Comparison of ENCODE assay signal across 23 mouse cellular contexts in genomic region chr2:75149036-75149435, GRCm38 (mm10).
A peak's percentile ranks its signal among the peaks of the same experiment; 100 is the strongest.
DNase-seq lines count a peak whose midpoint lies in the region; ATAC-seq and TF ChIP-seq lines count a peak whose summit lies in the region.
"Had no signal": no experiment of that assay in that cellular context is flagged by ENCODE, and none has a peak within 500 bp of the region (broad histone marks: within the 10 kb centered on the region; RNA-seq: fewer than 3 reads in every experiment).

No protein-coding gene starts in this region.

- H3K4me2 ChIP-seq in heart, embryonic 12.5 days, result no peak overlapping the region
- no peak overlapping the region for H3K4me2 ChIP-seq in midbrain, embryonic 11.5 days
- H3K4me2 ChIP-seq in midbrain, postnatal 0 days (ENCODE audit: low read depth, low read length, poor library complexity, severe bottlenecking), result no peak overlapping the region

- no peak overlapping the region for H3K27ac ChIP-seq in heart, embryonic 12.5 days (ENCODE audit: poor library complexity, severe bottlenecking)
- H3K27ac ChIP-seq in midbrain, embryonic 11.5 days (ENCODE audit: low read depth, low read length), result no peak overlapping the region
- H3K27ac ChIP-seq in midbrain, postnatal 0 days (ENCODE audit: low read depth, low read length), result no peak overlapping the region
- H3K27ac ChIP-seq in limb, embryonic 10.5 days, result peak overlapping the region; percentile 76

- peak; percentile 55 for DNase-seq in heart, adult 11 months
- DNase-seq in midbrain, embryonic 11.5 days (ENCODE audit: low spot score, missing footprints), result peak; percentile 76
- no peak for DNase-seq in midbrain, postnatal 0 days (ENCODE audit: low spot score)
- DNase-seq in adipocyte (ENCODE audit: low spot score), result peak; percentile 59
- peak; percentile 34 for DNase-seq in limb, embryonic 10.5 days (ENCODE audit: low spot score)
- DNase-seq in urinary bladder, adult 18-20 months (ENCODE audit: low spot score in 2 of 2), result no peak
- DNase-seq in ovary, adult 18-20 months (ENCODE audit: low spot score), result no peak
- DNase-seq: adrenal gland, adult 2 months; adrenal gland, adult 8-10 months; adrenal gland, postnatal 10 days; adrenal gland, postnatal 14 days; adrenal gland, postnatal 25 days; adrenal gland, postnatal 36 days; B cell, adult 2 months; cerebellum, adult 11 months; cerebellum, adult 11-12 months; cerebellum, adult 18-20 months had no signal

- no peaks in the 10 kb centered on the region for H3K36me3 ChIP-seq in heart, embryonic 12.5 days
- H3K36me3 ChIP-seq in midbrain, embryonic 11.5 days (ENCODE audit: control insufficient read depth, insufficient read depth, low read length), result no peaks in the 10 kb centered on the region
- H3K36me3 ChIP-seq in midbrain, postnatal 0 days (ENCODE audit: insufficient read depth, low read length), result no peaks in the 10 kb centered on the region
- no peaks in the 10 kb centered on the region for H3K36me3 ChIP-seq in limb, embryonic 10.5 days
- H3K36me3 ChIP-seq: G1E had no signal

- H3K4me3 ChIP-seq in heart, embryonic 12.5 days, result no peak overlapping the region
- no peak overlapping the region for H3K4me3 ChIP-seq in midbrain, embryonic 11.5 days (ENCODE audit: low read depth, low read length)
- no peak overlapping the region for H3K4me3 ChIP-seq in midbrain, postnatal 0 days (ENCODE audit: low read depth, low read length)
- H3K4me3 ChIP-seq in limb, embryonic 10.5 days, result no peak overlapping the region

- H3K4me1 ChIP-seq in heart, embryonic 12.5 days (replicated peaks), result peaks cover 3% of the 10 kb centered on the region
- no peaks in the 10 kb centered on the region for H3K4me1 ChIP-seq in midbrain, embryonic 11.5 days (ENCODE audit: control insufficient read depth, insufficient read depth, low read length)
- no peaks in the 10 kb centered on the region for H3K4me1 ChIP-seq in midbrain, postnatal 0 days (ENCODE audit: insufficient read depth, low read length)
- H3K4me1 ChIP-seq in limb, embryonic 10.5 days, result peaks cover 79% of the 10 kb centered on the region

- H3K9ac ChIP-seq in heart, embryonic 12.5 days, result no peak overlapping the region
- no peak overlapping the region for H3K9ac ChIP-seq in midbrain, embryonic 11.5 days (ENCODE audit: low read length)
- no peak overlapping the region for H3K9ac ChIP-seq in midbrain, postnatal 0 days (replicated peaks; ENCODE audit: low read length, poor library complexity, severe bottlenecking)

- ATAC-seq in heart, embryonic 12.5 days (ENCODE audit: insufficient number of reproducible peaks, low FRiP score), result no peak
- no peak for ATAC-seq in midbrain, embryonic 11.5 days (ENCODE audit: low FRiP score)
- ATAC-seq in midbrain, postnatal 0 days (ENCODE audit: low FRiP score), result no peak
- ATAC-seq: activated CD4-positive, CD25-positive, alpha-beta regulatory T cell, adult 4 months; CD4-positive, CD25-positive, alpha-beta regulatory T cell, adult 4 months; Patski had no signal

- H3K27me3 ChIP-seq in heart, embryonic 12.5 days (replicated peaks), result peaks cover 29% of the 10 kb centered on the region
- no peaks in the 10 kb centered on the region for H3K27me3 ChIP-seq in midbrain, embryonic 11.5 days (ENCODE audit: control insufficient read depth, insufficient read depth, low read length)
- H3K27me3 ChIP-seq in midbrain, postnatal 0 days (ENCODE audit: insufficient read depth, low read length), result no peaks in the 10 kb centered on the region
- H3K27me3 ChIP-seq in limb, embryonic 10.5 days (ENCODE audit: low read depth, poor library complexity, severe bottlenecking), result peaks cover 14% of the 10 kb centered on the region; the same call in 1 of the 2 replicates
- H3K27me3 ChIP-seq: CH12.LX had no signal

- WGBS in heart, embryonic 12.5 days, result 76% methylated on average over 5 of the region's 5 CpGs
- WGBS in midbrain, embryonic 11.5 days, result 87% methylated on average over 5 of the region's 5 CpGs
- 82% methylated on average over 5 of the region's 5 CpGs for whole genome bisulfite sequencing in midbrain, postnatal 0 days
- WGBS in limb, embryonic 10.5 days, result 54% methylated on average over 5 of the region's 5 CpGs

- no peak for TF ChIP-seq CTCF in midbrain, postnatal 0 days (IDR thresholded peaks at IDR 0.05)

- no peaks in the 10 kb centered on the region for H3K9me3 ChIP-seq in heart, embryonic 12.5 days (replicated peaks)
- no peaks in the 10 kb centered on the region for H3K9me3 ChIP-seq in midbrain, embryonic 11.5 days (ENCODE audit: control insufficient read depth, low read length)
- no peaks in the 10 kb centered on the region for H3K9me3 ChIP-seq in midbrain, postnatal 0 days (ENCODE audit: low read length)
- no peaks in the 10 kb centered on the region for H3K9me3 ChIP-seq in limb, embryonic 10.5 days (replicated peaks)
- H3K9me3 ChIP-seq: G1E had no signal

Comparison
In these comparisons a context has a peak if more than half of its experiments do, and no peak if none do; other contexts are left out.
1. DNase-seq: peak in heart, adult 11 months (single experiment), midbrain, embryonic 11.5 days (single experiment), adipocyte (single experiment) and limb, embryonic 10.5 days (single experiment); none in midbrain, postnatal 0 days (single experiment), urinary bladder, adult 18-20 months (0 of 2) and ovary, adult 18-20 months (single experiment).